Mouse (Mus musculus): Measurements from ENCODE around the gene Celf5. TPM values are rescaled to one million over a fixed set of nuclear protein-coding genes. Genes with fewer than 3 reads are reported as not detected.
A peak's percentile ranks its signal among the peaks of the same experiment; 100 is the strongest.

Gene Celf5
- polyA plus RNA-seq, 1 experiment from 2014 or later: 0.76 TPM

DNA sequence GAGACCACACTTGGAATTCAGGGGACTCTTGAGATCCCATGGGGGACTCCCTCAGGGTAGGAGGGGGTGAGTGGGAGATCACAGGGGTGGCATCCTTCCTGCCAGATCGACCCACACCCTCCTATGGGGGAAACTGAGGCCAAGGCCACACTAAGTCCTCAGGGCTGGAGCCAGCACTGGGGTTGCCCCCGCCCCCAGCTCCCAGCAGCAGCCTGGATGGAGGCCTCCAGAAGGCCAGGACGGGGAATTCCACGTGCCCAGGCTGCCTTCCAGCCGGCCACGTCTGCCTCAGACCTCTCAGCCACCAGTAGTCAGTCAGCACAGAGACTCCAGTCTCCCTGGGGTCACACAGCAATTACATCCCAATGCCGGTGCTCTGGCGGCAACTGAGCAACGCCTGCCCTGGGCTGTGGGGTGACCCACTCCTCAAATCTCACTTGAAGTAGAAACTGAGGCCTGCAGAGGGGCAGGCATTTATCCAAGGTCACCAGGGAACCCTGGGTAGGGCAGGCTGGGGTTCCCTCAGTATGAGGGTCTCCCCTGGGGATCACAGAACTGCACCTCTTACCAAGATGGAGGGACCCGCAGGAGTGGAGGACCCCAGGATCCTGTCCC is 57.2 kb downstream of the Celf5 start:
- H3K4me3 ChIP-seq (ENCODE audit: low read depth, low read length): 0 out of 2 replicates have a peak overlapping the region, but pooled peaks have one; percentile 11
- 39% methylated on average over 10 of the region's 10 CpGs for WGBS
- H3K4me1 ChIP-seq (replicated peaks; ENCODE audit: control insufficient read depth, insufficient read depth, low read length): no peaks in the 10 kb centered on the region
- ATAC-seq: no peak
- no peak for TF ChIP-seq CTCF (IDR thresholded peaks at IDR 0.05; ENCODE audit: low read depth)
- H3K9me3 ChIP-seq (ENCODE audit: control insufficient read depth): no peaks in the 10 kb centered on the region
- H3K9ac ChIP-seq (ENCODE audit: low read depth, low read length): no peak overlapping the region
- peak overlapping the region; percentile 72 for H3K4me2 ChIP-seq (replicated peaks; ENCODE audit: low read depth)
- H3K27ac ChIP-seq (ENCODE audit: low read depth, low read length): peak overlapping the region; percentile 28; the same call in 1 of the 2 replicates
- peaks cover 19% of the 10 kb centered on the region for H3K27me3 ChIP-seq (replicated peaks; ENCODE audit: control insufficient read depth, insufficient read depth, low read length)
- peaks cover 2% of the 10 kb centered on the region; the same call in 1 of the 2 replicates for H3K36me3 ChIP-seq (ENCODE audit: control insufficient read depth, insufficient read depth)

DNA sequence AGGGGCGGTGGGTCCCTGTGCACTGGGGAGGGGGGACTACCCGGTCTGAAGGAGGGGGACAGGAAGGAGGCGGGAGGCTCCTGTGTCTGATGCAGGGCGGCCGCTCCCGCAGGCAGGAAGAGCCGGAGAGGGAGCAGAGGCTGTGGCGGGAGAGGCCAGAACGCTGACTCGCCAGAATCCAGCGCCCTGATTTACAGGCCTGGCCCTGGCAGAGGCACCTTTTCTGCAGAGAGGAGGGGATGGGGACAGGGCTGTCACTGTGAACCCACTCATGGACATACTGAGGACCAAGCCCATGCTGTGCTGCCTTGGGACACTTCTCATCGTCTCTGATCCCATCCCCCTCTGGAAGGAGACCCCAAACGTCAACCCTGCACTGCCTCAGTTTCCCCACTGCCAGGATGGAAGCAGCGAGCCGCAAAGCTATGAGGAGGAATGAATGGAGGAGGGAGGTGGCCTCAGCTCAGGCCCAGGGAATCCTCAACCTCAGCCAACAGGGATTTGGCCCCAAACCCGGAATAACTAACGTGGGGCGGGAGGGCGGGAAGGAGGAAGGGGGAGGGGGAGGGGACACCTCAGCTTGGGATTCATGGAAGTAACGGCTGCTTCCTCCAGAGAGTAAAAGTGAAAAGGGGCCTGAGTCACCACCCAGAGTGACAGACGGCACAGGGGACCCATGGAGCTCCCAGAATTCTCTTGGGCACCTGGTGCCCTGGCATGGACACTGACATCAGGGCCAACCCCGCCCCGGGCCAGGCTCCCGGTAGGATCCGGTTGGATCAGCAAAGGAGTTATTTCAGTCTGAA is 58.1 kb downstream of the Celf5 start:
- H3K9ac ChIP-seq (ENCODE audit: low read depth, low read length): no peak overlapping the region
- H3K9me3 ChIP-seq (ENCODE audit: control insufficient read depth): no peaks in the 10 kb centered on the region
- WGBS: 13% methylated on average over 25 of the region's 25 CpGs
- H3K4me3 ChIP-seq (ENCODE audit: low read depth, low read length): 0 out of 2 replicates have a peak overlapping the region, but pooled peaks have one; percentile 11
- TF ChIP-seq CTCF (IDR thresholded peaks at IDR 0.05; ENCODE audit: low read depth): no peak
- H3K36me3 ChIP-seq (ENCODE audit: control insufficient read depth, insufficient read depth): peaks cover 7% of the 10 kb centered on the region; the same call in 1 of the 2 replicates
- no peak overlapping the region for H3K27ac ChIP-seq (ENCODE audit: low read depth, low read length)
- H3K27me3 ChIP-seq (replicated peaks; ENCODE audit: control insufficient read depth, insufficient read depth, low read length): peaks cover 19% of the 10 kb centered on the region
- H3K4me1 ChIP-seq (replicated peaks; ENCODE audit: control insufficient read depth, insufficient read depth, low read length): no peaks in the 10 kb centered on the region
- peak overlapping the region; percentile 72 for H3K4me2 ChIP-seq (replicated peaks; ENCODE audit: low read depth)
- no peak for ATAC-seq

GRCm38 (mm10) chr10:81423476-81424245 is 58.8 kb downstream of the Celf5 start:
- H3K4me1 ChIP-seq (replicated peaks; ENCODE audit: control insufficient read depth, insufficient read depth, low read length): no peaks in the 10 kb centered on the region
- peaks cover 19% of the 10 kb centered on the region for H3K27me3 ChIP-seq (replicated peaks; ENCODE audit: control insufficient read depth, insufficient read depth, low read length)
- no peak overlapping the region for H3K4me3 ChIP-seq (ENCODE audit: low read depth, low read length)
- H3K9ac ChIP-seq (ENCODE audit: low read depth, low read length): no peak overlapping the region
- H3K36me3 ChIP-seq (ENCODE audit: control insufficient read depth, insufficient read depth): peaks cover 7% of the 10 kb centered on the region; the same call in 1 of the 2 replicates
- 73% methylated on average over 4 of the region's 4 CpGs for WGBS
- ATAC-seq: no peak
- no peak for TF ChIP-seq CTCF (IDR thresholded peaks at IDR 0.05; ENCODE audit: low read depth)
- H3K9me3 ChIP-seq (ENCODE audit: control insufficient read depth): no peaks in the 10 kb centered on the region
- H3K27ac ChIP-seq (ENCODE audit: low read depth, low read length): no peak overlapping the region
- peak overlapping the region; percentile 72 for H3K4me2 ChIP-seq (replicated peaks; ENCODE audit: low read depth)

DNA sequence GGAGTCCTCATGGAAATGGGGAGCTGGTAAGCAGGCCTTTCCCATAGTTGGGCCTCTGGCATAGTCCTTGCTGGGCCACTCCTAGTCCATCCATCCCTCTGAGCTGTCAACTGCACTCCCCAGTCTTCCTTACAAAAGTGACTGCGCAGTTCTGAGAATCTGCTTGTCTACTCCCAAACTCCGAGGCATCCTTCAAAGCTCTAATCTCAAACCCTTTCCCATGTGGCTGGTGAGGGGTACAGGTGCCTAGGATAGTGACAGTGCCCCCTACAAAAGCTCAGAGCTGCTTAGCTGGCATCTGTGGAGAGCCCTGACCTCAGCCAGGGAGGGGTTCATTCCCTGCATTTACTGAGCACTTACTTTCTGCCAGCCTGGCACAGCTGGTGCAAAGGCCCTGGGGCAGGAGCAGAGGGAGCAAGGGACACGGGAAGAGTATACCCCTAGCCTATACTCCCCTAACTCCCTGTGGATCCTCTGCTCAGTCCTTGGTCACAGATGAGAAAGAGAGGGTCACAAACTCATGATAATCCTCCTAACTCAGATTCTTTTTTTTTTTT is 59.8 kb downstream of the Celf5 start:
- Histone ChIP-seq H3K4me3 (ENCODE audit: low read depth, low read length) (no peak overlapping the region), H3K36me3 (ENCODE audit: control insufficient read depth, insufficient read depth) (peaks cover 7% of the 10 kb centered on the region; the same call in 1 of the 2 replicates), H3K9ac (ENCODE audit: low read depth, low read length) (no peak overlapping the region), H3K9me3 (ENCODE audit: control insufficient read depth) (no peaks in the 10 kb centered on the region), H3K4me1 (replicated peaks; ENCODE audit: control insufficient read depth, insufficient read depth, low read length) (no peaks in the 10 kb centered on the region), H3K4me2 (replicated peaks; ENCODE audit: low read depth) (no peak overlapping the region), H3K27me3 (replicated peaks; ENCODE audit: control insufficient read depth, insufficient read depth, low read length) (peaks cover 19% of the 10 kb centered on the region), H3K27ac (ENCODE audit: low read depth, low read length) (no peak overlapping the region)
- no peak for TF ChIP-seq CTCF (IDR thresholded peaks at IDR 0.05; ENCODE audit: low read depth)
- no peak for ATAC-seq
- 89% methylated on average over 3 of the region's 3 CpGs for WGBS

- H3K4me3 ChIP-seq (ENCODE audit: low read depth, low read length): no peak overlapping the region
- no peak overlapping the region for H3K4me2 ChIP-seq (replicated peaks; ENCODE audit: low read depth)
- no peak for TF ChIP-seq CTCF (IDR thresholded peaks at IDR 0.05; ENCODE audit: low read depth)
- H3K36me3 ChIP-seq (ENCODE audit: control insufficient read depth, insufficient read depth): peaks cover 7% of the 10 kb centered on the region; the same call in 1 of the 2 replicates
- no peaks in the 10 kb centered on the region for H3K4me1 ChIP-seq (replicated peaks; ENCODE audit: control insufficient read depth, insufficient read depth, low read length)
- H3K9ac ChIP-seq (ENCODE audit: low read depth, low read length): no peak overlapping the region
- ATAC-seq: no peak
- H3K9me3 ChIP-seq (ENCODE audit: control insufficient read depth): no peaks in the 10 kb centered on the region
- H3K27me3 ChIP-seq (replicated peaks; ENCODE audit: control insufficient read depth, insufficient read depth, low read length): peaks cover 17% of the 10 kb centered on the region
- WGBS: 72% methylated on average over 6 of the region's 6 CpGs
- H3K27ac ChIP-seq (ENCODE audit: low read depth, low read length): no peak overlapping the region
These were observed 60.3 kb downstream of the Celf5 start for GRCm38 (mm10) chr10:81422191-81422590.

DNA sequence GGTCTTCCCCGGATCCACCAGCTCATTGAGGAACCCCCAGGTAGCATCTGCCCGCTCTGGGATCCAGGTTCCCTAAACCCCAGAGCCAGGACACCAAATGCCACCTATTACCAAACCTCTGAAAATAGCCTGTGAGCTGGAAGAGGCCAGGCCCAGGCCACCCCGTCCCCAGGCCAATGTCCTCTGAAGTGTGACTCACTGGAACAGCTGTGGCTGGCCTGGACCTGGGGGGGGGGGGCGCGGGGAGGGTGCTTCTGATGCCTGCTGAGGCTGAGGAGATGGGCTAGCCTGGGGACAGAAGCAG is 60.8 kb downstream of the Celf5 start:
- no peak for ATAC-seq
- Histone ChIP-seq H3K27me3 (replicated peaks; ENCODE audit: control insufficient read depth, insufficient read depth, low read length) (peaks cover 16% of the 10 kb centered on the region), H3K4me3 (ENCODE audit: low read depth, low read length) (no peak overlapping the region), H3K4me1 (replicated peaks; ENCODE audit: control insufficient read depth, insufficient read depth, low read length) (no peaks in the 10 kb centered on the region), H3K27ac (ENCODE audit: low read depth, low read length) (no peak overlapping the region), H3K4me2 (replicated peaks; ENCODE audit: low read depth) (no peak overlapping the region), H3K9ac (ENCODE audit: low read depth, low read length) (no peak overlapping the region), H3K36me3 (ENCODE audit: control insufficient read depth, insufficient read depth) (peaks cover 7% of the 10 kb centered on the region; the same call in 1 of the 2 replicates), H3K9me3 (ENCODE audit: control insufficient read depth) (no peaks in the 10 kb centered on the region)
- no peak for TF ChIP-seq CTCF (IDR thresholded peaks at IDR 0.05; ENCODE audit: low read depth)
- 75% methylated on average over 5 of the region's 5 CpGs for WGBS

All from intestine, postnatal 0 days (tissue).